Mouse (Mus musculus): ENCODE data around the gene Egflam. TPM values are rescaled to one million over a fixed set of nuclear protein-coding genes. Genes with fewer than 3 reads are reported as not detected.

Gene Egflam
- polyA plus RNA-seq, 1 experiment: 8.0 TPM

DNA sequence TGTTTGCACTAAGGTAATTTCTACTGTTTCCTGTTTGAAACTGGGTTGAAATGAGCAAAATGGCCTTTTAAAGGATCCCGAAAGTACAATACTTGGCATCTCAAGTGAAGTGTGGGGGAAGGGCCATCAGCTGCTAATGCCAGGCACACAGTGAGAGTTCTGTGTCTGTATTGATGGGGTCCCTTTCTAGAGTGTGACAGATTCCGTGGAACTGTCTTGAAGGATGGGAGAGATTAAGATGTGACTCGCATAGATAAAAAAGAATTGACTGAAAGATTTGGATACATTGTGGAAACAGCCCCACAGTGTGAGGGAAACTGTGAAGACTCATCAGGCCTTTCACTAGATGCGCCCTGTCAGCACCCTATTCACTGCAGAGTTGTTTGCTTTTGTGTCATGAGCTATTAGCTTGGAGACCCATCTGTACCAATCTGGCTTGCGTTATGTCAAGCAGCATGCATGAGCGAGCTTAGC lies 203.4 kb downstream of the Egflam start:
- DNase-seq (ENCODE audit: low read depth): peak; percentile 95
- TF ChIP-seq POLR2A (IDR thresholded peaks at IDR 0.05; ENCODE audit: borderline replicate concordance, extremely low read depth, insufficient read depth, insufficient read length, poor library complexity, severe bottlenecking) (no peak), CTCF (IDR thresholded peaks at IDR 0.05; ENCODE audit: borderline replicate concordance, extremely low read depth, insufficient read depth, insufficient read length) (no peak)

DNA sequence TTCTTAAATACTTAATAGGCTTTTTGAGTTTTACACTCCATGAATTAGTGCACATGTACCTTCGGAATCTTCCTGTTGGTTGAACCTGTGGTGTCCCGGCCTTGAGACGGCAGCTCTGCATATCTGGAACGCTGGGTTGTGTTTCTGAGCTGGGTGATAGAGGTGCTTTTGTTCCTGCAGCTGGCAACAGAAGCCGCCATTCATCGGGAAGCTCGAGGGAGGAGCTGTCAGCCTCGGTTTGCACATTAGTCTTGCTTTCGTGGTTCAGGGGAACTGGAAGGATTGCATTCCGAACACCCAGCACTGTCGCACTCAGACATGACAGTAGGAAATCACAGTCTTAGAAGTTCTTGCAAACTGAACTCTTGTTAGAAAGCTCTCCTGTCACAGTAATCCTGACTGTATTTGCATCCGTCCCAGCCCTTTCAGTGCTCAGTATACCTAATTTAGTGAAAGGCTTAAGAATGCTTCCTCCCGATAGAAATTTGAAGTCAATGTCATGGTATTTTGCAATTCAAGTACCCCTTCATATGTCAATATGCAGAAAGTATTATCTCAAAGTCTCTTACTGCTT lies 204.0 kb downstream of the Egflam start:
- peak; percentile 91 for DNase-seq (ENCODE audit: low read depth)
- TF ChIP-seq POLR2A (IDR thresholded peaks at IDR 0.05; ENCODE audit: borderline replicate concordance, extremely low read depth, insufficient read depth, insufficient read length, poor library complexity, severe bottlenecking) (no peak), CTCF (IDR thresholded peaks at IDR 0.05; ENCODE audit: borderline replicate concordance, extremely low read depth, insufficient read depth, insufficient read length) (no peak)

DNA sequence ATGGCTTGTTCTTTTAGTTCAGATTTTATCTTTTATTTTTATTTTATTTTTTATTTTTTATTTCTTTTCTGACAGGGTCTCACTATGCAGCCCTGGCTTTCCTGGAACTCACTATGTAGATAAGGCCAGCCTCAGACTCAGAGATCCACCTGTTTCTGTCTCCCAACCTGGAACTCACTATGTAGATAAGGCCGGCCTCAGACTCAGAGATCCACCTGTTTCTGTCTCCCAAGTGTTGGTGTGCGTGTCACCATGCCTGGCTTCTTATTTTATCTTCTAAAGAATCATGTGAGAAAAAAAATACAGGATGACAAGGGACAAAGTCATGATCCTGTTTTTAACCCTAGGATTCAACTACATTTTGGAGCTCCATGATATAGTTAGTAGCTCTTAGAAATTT lies 205.6 kb downstream of the Egflam start:
- DNase-seq (ENCODE audit: low read depth): no peak

DNA sequence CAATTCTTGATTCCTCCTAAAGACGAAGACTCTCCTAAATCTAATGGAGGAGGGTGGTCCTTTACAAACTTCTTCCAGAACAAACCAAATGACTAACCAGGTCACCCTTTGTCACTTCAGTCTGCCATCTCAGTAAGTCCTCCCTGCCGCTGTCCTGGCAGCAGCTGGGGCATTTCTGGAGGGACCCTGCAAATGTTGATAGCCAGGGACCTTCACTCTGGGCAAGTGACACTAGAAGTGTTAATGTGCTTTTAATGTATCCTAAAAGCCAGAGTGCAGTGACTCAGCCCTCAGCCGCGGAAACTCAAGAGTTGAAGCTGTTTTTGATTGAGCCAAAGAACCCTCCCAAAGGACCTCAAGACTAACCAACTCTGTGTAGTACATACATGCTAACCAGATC lies 207.1 kb downstream of the Egflam start:
- no peak for DNase-seq (ENCODE audit: low read depth)
- TF ChIP-seq POLR2A (IDR thresholded peaks at IDR 0.05; ENCODE audit: borderline replicate concordance, extremely low read depth, insufficient read depth, insufficient read length, poor library complexity, severe bottlenecking): no peak
- TF ChIP-seq CTCF (IDR thresholded peaks at IDR 0.05; ENCODE audit: borderline replicate concordance, extremely low read depth, insufficient read depth, insufficient read length): no peak

More for the DNA sequence above, 205.6 kb downstream of the Egflam start:
- TF ChIP-seq POLR2A (IDR thresholded peaks at IDR 0.05; ENCODE audit: borderline replicate concordance, extremely low read depth, insufficient read depth, insufficient read length, poor library complexity, severe bottlenecking) (no peak), CTCF (IDR thresholded peaks at IDR 0.05; ENCODE audit: borderline replicate concordance, extremely low read depth, insufficient read depth, insufficient read length) (no peak)

DNA sequence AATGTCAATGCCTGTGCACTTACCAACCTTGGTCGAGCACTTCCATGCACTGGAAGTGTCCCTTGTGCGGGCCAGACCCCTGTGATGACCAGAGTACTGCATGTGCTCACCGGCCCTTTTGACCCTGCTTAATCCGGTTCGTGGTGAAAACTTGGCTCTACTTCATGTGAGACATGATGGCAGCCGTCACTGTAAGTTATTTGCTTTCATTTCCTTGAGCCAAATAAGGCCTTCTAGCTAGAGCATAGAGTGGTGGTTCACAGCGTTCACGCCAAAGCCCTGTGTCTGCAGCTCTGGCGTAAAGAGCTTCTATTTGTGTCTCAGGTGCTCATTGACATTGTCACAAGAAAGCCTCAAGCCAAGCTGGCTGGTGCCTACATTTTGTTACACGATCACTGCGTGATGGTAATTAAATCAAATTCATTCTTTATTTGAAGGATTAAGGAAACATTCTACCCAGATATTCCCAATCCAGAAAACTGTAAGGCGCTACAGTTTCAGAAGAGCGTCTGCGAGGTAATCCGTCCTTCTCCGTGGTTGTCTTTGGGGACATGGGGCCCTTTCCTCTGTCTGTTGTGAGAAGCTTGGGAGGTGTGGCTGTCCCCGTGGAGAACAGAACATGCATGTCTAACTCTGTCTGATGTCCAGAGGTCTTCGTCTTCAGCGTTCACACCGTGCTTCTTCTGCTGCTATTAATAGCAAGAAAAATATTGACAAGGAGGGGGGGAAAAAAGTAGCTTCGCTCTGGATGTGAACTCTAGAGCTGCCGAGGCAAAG lies 208.3 kb downstream of the Egflam start:
- no peak for TF ChIP-seq POLR2A (IDR thresholded peaks at IDR 0.05; ENCODE audit: borderline replicate concordance, extremely low read depth, insufficient read depth, insufficient read length, poor library complexity, severe bottlenecking)
- no peak for TF ChIP-seq CTCF (IDR thresholded peaks at IDR 0.05; ENCODE audit: borderline replicate concordance, extremely low read depth, insufficient read depth, insufficient read length)
- DNase-seq (ENCODE audit: low read depth): no peak

DNA sequence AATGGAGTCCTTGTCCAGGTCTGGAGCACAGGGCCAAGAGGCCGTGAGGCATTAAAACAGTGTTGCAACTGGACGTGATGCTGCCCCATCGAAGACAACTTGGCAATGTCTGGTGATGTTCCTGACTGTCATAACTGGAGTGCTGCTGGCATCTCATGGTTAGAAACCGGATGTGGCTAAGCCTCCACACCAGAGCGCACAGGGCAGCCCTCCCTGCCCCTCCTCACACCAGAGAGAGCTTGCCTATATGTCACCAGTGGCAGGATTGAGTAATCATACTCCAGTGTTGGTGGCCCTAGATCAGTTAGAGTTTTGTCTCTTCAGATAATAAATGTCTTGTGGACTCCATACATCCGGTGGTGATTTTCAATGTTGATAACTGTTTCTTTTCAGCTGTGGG lies 210.5 kb downstream of the Egflam start:
- no peak for DNase-seq (ENCODE audit: low read depth)
- TF ChIP-seq POLR2A (IDR thresholded peaks at IDR 0.05; ENCODE audit: borderline replicate concordance, extremely low read depth, insufficient read depth, insufficient read length, poor library complexity, severe bottlenecking) (no peak), CTCF (IDR thresholded peaks at IDR 0.05; ENCODE audit: borderline replicate concordance, extremely low read depth, insufficient read depth, insufficient read length) (no peak)

DNA sequence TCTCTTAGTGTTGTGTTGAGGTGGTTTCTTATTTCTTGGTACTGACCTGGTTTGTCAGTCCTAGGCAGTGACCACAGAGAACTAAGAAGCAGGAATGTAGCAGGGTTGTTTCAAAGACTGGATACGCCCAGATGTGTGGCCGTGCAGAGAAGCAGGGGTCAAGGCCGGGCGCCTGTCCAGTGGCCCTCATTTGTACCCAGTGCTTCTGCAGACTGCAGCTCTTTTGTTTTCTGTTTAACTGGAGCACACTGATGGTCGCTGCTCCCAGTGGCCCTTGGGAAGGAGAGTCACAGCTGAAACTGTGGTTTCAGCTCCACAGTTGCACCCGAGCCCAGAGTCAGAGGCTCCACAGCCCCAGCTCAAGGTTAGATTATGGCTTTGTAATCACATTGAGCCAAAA lies 217.6 kb downstream of the Egflam start:
- no peak for TF ChIP-seq POLR2A (IDR thresholded peaks at IDR 0.05; ENCODE audit: borderline replicate concordance, extremely low read depth, insufficient read depth, insufficient read length, poor library complexity, severe bottlenecking)
- no peak for TF ChIP-seq CTCF (IDR thresholded peaks at IDR 0.05; ENCODE audit: borderline replicate concordance, extremely low read depth, insufficient read depth, insufficient read length)
- DNase-seq (ENCODE audit: low read depth): no peak

DNA sequence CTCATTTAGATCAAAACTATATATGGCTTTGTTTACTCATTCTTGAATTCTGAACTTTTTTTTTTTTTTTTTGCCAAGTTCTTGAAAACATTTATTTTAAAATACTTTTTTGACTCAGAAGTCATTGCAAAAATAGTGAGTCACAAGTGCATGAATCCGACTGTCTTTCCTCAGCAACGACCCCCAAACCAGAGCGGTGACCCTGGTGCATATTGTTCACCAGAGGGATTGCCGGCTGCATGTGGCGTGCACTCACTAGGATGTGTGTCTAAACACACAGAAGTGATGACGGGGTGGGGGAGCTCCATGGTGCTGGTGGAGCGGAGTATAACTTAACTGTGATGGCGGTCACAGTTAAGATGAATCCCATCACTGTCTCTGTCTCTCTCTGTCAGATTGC lies 224.4 kb downstream of the Egflam start:
- TF ChIP-seq CTCF (IDR thresholded peaks at IDR 0.05; ENCODE audit: borderline replicate concordance, extremely low read depth, insufficient read depth, insufficient read length): no peak
- no peak for TF ChIP-seq POLR2A (IDR thresholded peaks at IDR 0.05; ENCODE audit: borderline replicate concordance, extremely low read depth, insufficient read depth, insufficient read length, poor library complexity, severe bottlenecking)

DNA sequence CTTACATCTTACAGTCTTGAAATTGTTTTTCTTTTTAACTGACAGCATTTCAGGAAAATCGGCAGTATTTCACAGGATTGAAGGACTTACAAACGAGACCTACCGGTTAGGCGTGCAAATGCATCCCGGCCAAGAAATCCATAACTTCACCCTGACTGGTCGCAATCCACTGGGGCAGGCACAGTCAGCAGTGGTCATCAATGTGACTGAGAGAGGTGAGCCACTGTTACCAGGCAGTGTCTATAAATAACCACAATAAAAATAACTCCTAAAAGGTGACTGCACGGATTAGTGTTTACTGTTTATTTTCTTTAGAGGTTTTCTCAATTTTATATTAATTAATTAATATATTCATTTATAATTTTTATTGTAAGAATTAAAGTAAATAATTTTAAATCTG lies 224.8 kb downstream of the Egflam start:
- TF ChIP-seq POLR2A (IDR thresholded peaks at IDR 0.05; ENCODE audit: borderline replicate concordance, extremely low read depth, insufficient read depth, insufficient read length, poor library complexity, severe bottlenecking) (no peak), CTCF (IDR thresholded peaks at IDR 0.05; ENCODE audit: borderline replicate concordance, extremely low read depth, insufficient read depth, insufficient read length) (no peak)
- DNase-seq (ENCODE audit: low read depth): no peak

More for the DNA sequence above, 224.4 kb downstream of the Egflam start:
- DNase-seq (ENCODE audit: low read depth): no peak

DNA sequence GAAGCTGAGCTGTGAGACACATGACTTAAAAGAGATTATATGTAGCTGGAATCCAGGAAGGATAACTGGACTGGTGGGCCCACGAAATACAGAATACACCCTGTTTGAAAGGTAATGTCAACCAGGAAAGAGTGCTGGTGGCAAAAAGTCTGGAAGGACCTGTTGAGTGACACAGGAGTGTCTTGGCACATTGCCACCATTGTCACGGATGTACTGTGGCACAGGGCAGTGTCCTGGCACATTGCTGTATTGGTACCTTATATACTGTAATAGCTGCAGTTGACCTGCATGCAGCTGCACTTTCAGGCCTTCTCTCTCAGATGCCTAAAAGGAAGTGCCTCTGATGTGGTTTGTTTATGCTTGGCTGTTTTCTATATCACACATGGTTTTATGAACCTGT lies 225.3 kb downstream of the Egflam start:
- no peak for DNase-seq (ENCODE audit: low read depth)

DNA sequence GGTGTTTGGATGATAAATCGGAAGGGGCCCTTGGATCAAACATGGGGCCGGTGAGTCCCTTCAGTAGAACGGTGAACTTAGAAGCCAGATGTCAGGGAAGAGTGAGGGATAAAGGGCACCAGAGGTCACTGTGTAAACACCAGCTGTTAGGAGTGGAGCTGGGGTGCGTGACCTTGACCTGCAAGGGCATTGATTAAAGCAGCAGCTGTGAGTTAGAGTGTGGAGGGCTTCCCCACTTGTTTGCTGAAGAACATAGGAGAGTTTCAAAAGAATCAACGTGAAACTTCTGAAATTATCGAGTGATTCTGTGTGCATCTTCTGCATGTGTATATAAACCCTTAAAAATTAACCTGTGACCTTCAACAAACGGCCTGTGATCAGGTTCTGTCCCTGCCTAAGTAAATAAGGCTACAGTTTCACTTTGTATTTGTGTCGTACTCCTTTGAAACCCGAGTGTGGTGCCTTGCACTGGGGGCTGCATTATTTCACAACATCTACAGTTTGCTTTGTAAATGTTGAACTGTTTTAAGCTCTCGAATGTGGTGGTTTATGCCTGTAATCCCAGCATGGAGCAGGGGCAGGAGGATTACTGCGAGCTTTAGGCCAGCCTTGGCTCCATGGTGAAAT lies 230.2 kb downstream of the Egflam start:
- TF ChIP-seq CTCF (IDR thresholded peaks at IDR 0.05; ENCODE audit: borderline replicate concordance, extremely low read depth, insufficient read depth, insufficient read length) (no peak), POLR2A (IDR thresholded peaks at IDR 0.05; ENCODE audit: borderline replicate concordance, extremely low read depth, insufficient read depth, insufficient read length, poor library complexity, severe bottlenecking) (no peak)
- DNase-seq (ENCODE audit: low read depth): no peak

More for the DNA sequence above, 225.3 kb downstream of the Egflam start:
- TF ChIP-seq CTCF (IDR thresholded peaks at IDR 0.05; ENCODE audit: borderline replicate concordance, extremely low read depth, insufficient read depth, insufficient read length) (no peak), POLR2A (IDR thresholded peaks at IDR 0.05; ENCODE audit: borderline replicate concordance, extremely low read depth, insufficient read depth, insufficient read length, poor library complexity, severe bottlenecking) (no peak)

Data from brain, embryonic 14.5 days (tissue).